Mouse (Mus musculus) E14TG2a.4 (cell line): Measurements from ENCODE around the gene Klhl2.

Experiments used
- CTCF ChIP-seq: conservative IDR thresholded peaks from 2 replicates; pipeline ENCODE4 v1.5.1; 2014; ENCODE audit warnings: low read length
- NANOG ChIP-seq: IDR thresholded peaks from 2 replicates; pipeline ENCODE4 v1.6.1; 2014; ENCODE audit warnings: borderline replicate concordance, low read length, mixed read lengths

GRCm38 (mm10) chr8:64823905-64824304 is 25.9 kb downstream of the Klhl2 start:
- TF ChIP-seq CTCF (no peak), NANOG (no peak)
